Mouse (Mus musculus): ENCODE results near the gene Arhgef28. TPM values are rescaled to one million over a fixed set of nuclear protein-coding genes. Genes with fewer than 3 reads are reported as not detected.

Arhgef28 gene
- polyA plus RNA-seq, 1 experiment = 8.7 TPM

GRCm38 (mm10) chr13:98235451-98235850 is 29.2 kb upstream of the Arhgef28 start:
- Histone ChIP-seq H3K27ac (ENCODE audit: insufficient read depth, low read length) (no peak overlapping the region), H3K27me3 (ENCODE audit: control insufficient read depth, insufficient read depth, low read length) (no peaks in the 10 kb centered on the region), H3K4me3 (replicated peaks; ENCODE audit: insufficient read depth, low read depth, low read length) (no peak overlapping the region), H3K4me1 (ENCODE audit: control insufficient read depth, insufficient read depth, low read length) (no peaks in the 10 kb centered on the region)
- TF ChIP-seq CTCF (IDR thresholded peaks at IDR 0.05; ENCODE audit: borderline replicate concordance, insufficient read depth, low read depth, low read length) (no peak), POLR2A (IDR thresholded peaks at IDR 0.05; ENCODE audit: borderline replicate concordance, insufficient read depth, low read length) (no peak)
- no peak for DNase-seq
- WGBS = 56% methylated on average over 6 of the region's 6 CpGs

GRCm38 (mm10) chr13:98230511-98230910 is 24.3 kb upstream of the Arhgef28 start:
- no peak overlapping the region for H3K4me3 ChIP-seq (replicated peaks; ENCODE audit: insufficient read depth, low read depth, low read length)
- no peaks in the 10 kb centered on the region for H3K27me3 ChIP-seq (ENCODE audit: control insufficient read depth, insufficient read depth, low read length)

GRCm38 (mm10) chr13:98226225-98226624 is 20.0 kb upstream of the Arhgef28 start:
- no peak overlapping the region for H3K4me3 ChIP-seq (replicated peaks; ENCODE audit: insufficient read depth, low read depth, low read length)
- TF ChIP-seq CTCF (IDR thresholded peaks at IDR 0.05; ENCODE audit: borderline replicate concordance, insufficient read depth, low read depth, low read length) (no peak), POLR2A (IDR thresholded peaks at IDR 0.05; ENCODE audit: borderline replicate concordance, insufficient read depth, low read length) (no peak)
- H3K27me3 ChIP-seq (ENCODE audit: control insufficient read depth, insufficient read depth, low read length) = no peaks in the 10 kb centered on the region
- no peak overlapping the region for H3K27ac ChIP-seq (ENCODE audit: insufficient read depth, low read length)
- no peak for DNase-seq
- H3K4me1 ChIP-seq (ENCODE audit: control insufficient read depth, insufficient read depth, low read length) = no peaks in the 10 kb centered on the region
- 67% methylated on average over 2 of the region's 2 CpGs for WGBS

More at GRCm38 (mm10) chr13:98230511-98230910, 24.3 kb upstream of the Arhgef28 start:
- no peak for DNase-seq
- H3K4me1 ChIP-seq (ENCODE audit: control insufficient read depth, insufficient read depth, low read length) = no peaks in the 10 kb centered on the region
- TF ChIP-seq CTCF (IDR thresholded peaks at IDR 0.05; ENCODE audit: borderline replicate concordance, insufficient read depth, low read depth, low read length) (no peak), POLR2A (IDR thresholded peaks at IDR 0.05; ENCODE audit: borderline replicate concordance, insufficient read depth, low read length) (no peak)
- no peak overlapping the region for H3K27ac ChIP-seq (ENCODE audit: insufficient read depth, low read length)
- WGBS = 70% methylated on average over 1 of the region's 1 CpGs

GRCm38 (mm10) chr13:98222848-98223247 is 16.6 kb upstream of the Arhgef28 start:
- Histone ChIP-seq H3K27me3 (ENCODE audit: control insufficient read depth, insufficient read depth, low read length) (no peaks in the 10 kb centered on the region), H3K4me1 (ENCODE audit: control insufficient read depth, insufficient read depth, low read length) (no peaks in the 10 kb centered on the region), H3K4me3 (replicated peaks; ENCODE audit: insufficient read depth, low read depth, low read length) (no peak overlapping the region), H3K27ac (ENCODE audit: insufficient read depth, low read length) (no peak overlapping the region)
- peak; percentile 67 for TF ChIP-seq CTCF (IDR thresholded peaks at IDR 0.05; ENCODE audit: borderline replicate concordance, insufficient read depth, low read depth, low read length)
- TF ChIP-seq POLR2A (IDR thresholded peaks at IDR 0.05; ENCODE audit: borderline replicate concordance, insufficient read depth, low read length) = no peak
- WGBS = 28% methylated on average over 12 of the region's 12 CpGs
- DNase-seq = no peak

- WGBS = 59% methylated on average over 7 of the region's 7 CpGs
- no peak overlapping the region for H3K27ac ChIP-seq (ENCODE audit: insufficient read depth, low read length)
- no peak for DNase-seq
- no peak for TF ChIP-seq POLR2A (IDR thresholded peaks at IDR 0.05; ENCODE audit: borderline replicate concordance, insufficient read depth, low read length)
- no peak for TF ChIP-seq CTCF (IDR thresholded peaks at IDR 0.05; ENCODE audit: borderline replicate concordance, insufficient read depth, low read depth, low read length)
- H3K4me3 ChIP-seq (replicated peaks; ENCODE audit: insufficient read depth, low read depth, low read length) = no peak overlapping the region
- no peaks in the 10 kb centered on the region for H3K4me1 ChIP-seq (ENCODE audit: control insufficient read depth, insufficient read depth, low read length)
- no peaks in the 10 kb centered on the region for H3K27me3 ChIP-seq (ENCODE audit: control insufficient read depth, insufficient read depth, low read length)
These were observed 3.9 kb upstream of the Arhgef28 start for GRCm38 (mm10) chr13:98210137-98210536.

GRCm38 (mm10) chr13:98208842-98209241 is 2.6 kb upstream of the Arhgef28 start:
- Histone ChIP-seq H3K27me3 (ENCODE audit: control insufficient read depth, insufficient read depth, low read length) (no peaks in the 10 kb centered on the region), H3K4me1 (ENCODE audit: control insufficient read depth, insufficient read depth, low read length) (no peaks in the 10 kb centered on the region), H3K4me3 (replicated peaks; ENCODE audit: insufficient read depth, low read depth, low read length) (no peak overlapping the region), H3K27ac (ENCODE audit: insufficient read depth, low read length) (no peak overlapping the region)
- no peak for TF ChIP-seq POLR2A (IDR thresholded peaks at IDR 0.05; ENCODE audit: borderline replicate concordance, insufficient read depth, low read length)
- 41% methylated on average over 9 of the region's 9 CpGs for WGBS
- peak in 1 of 2 experiments; percentile 4 for DNase-seq

- Histone ChIP-seq H3K27me3 (ENCODE audit: control insufficient read depth, insufficient read depth, low read length) (no peaks in the 10 kb centered on the region), H3K4me1 (ENCODE audit: control insufficient read depth, insufficient read depth, low read length) (peaks cover 5% of the 10 kb centered on the region), H3K27ac (ENCODE audit: insufficient read depth, low read length) (no peak overlapping the region), H3K4me3 (replicated peaks; ENCODE audit: insufficient read depth, low read depth, low read length) (peak overlapping the region; percentile 44)
- no peak for TF ChIP-seq CTCF (IDR thresholded peaks at IDR 0.05; ENCODE audit: borderline replicate concordance, insufficient read depth, low read depth, low read length)
- TF ChIP-seq POLR2A (IDR thresholded peaks at IDR 0.05; ENCODE audit: borderline replicate concordance, insufficient read depth, low read length) = no peak
- peak in 1 of 2 experiments; percentile 39 for DNase-seq
- 2% methylated on average over 13 of the region's 13 CpGs for WGBS
These were observed 269 bp upstream of the Arhgef28 start for GRCm38 (mm10) chr13:98206546-98206870.

GRCm38 (mm10) chr13:98205111-98205510 is 1.1 kb downstream of the Arhgef28 start:
- 48% methylated on average over 8 of the region's 8 CpGs for WGBS
- no peak overlapping the region for H3K27ac ChIP-seq (ENCODE audit: insufficient read depth, low read length)
- DNase-seq = no peak
- TF ChIP-seq CTCF (IDR thresholded peaks at IDR 0.05; ENCODE audit: borderline replicate concordance, insufficient read depth, low read depth, low read length) = no peak
- no peak for TF ChIP-seq POLR2A (IDR thresholded peaks at IDR 0.05; ENCODE audit: borderline replicate concordance, insufficient read depth, low read length)
- peaks cover 8% of the 10 kb centered on the region for H3K4me1 ChIP-seq (ENCODE audit: control insufficient read depth, insufficient read depth, low read length)
- no peaks in the 10 kb centered on the region for H3K27me3 ChIP-seq (ENCODE audit: control insufficient read depth, insufficient read depth, low read length)
- no peak overlapping the region for H3K4me3 ChIP-seq (replicated peaks; ENCODE audit: insufficient read depth, low read depth, low read length)
